Mouse (Mus musculus) fat pad, adult 2 months (tissue): ENCODE results near the gene Cyth3.

ENCODE experiments used
- DNase-seq: peaks from one replicate; pipeline ENCODE4 v3.0.0-alpha.2; 2011; ENCODE audit warnings: low read depth, low spot score; ENCODE audit errors: extremely low read depth

Gene Cyth3

GRCm38 (mm10) chr5:143663074-143663687, 40.9 kb downstream of the Cyth3 start:
- DNase-seq, result no peak

DNA sequence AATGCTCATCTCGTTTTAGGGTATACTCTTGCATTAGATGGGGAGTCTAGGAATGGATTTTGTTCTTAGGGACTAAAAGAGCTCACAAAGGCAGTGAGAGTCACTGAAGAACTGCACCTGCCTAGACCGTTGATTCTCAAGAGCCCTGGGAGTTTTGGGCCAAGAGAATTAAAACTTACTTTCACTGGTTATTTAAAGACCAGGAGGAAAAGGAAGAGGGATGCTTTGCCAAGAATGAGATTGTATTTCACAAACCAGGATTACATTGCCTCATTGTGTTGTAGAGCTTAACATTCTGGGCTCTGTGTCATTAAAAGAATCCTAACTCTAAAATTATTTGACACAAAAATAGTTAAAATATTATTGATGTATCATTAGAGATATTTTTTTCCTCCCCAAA, 43.3 kb downstream of the Cyth3 start:
- DNase-seq, result no peak

- DNase-seq, result no peak
These were observed 43.8 kb downstream of the Cyth3 start for GRCm38 (mm10) chr5:143666015-143666414.

GRCm38 (mm10) chr5:143668884-143669283, 46.6 kb downstream of the Cyth3 start:
- no peak for DNase-seq

DNA sequence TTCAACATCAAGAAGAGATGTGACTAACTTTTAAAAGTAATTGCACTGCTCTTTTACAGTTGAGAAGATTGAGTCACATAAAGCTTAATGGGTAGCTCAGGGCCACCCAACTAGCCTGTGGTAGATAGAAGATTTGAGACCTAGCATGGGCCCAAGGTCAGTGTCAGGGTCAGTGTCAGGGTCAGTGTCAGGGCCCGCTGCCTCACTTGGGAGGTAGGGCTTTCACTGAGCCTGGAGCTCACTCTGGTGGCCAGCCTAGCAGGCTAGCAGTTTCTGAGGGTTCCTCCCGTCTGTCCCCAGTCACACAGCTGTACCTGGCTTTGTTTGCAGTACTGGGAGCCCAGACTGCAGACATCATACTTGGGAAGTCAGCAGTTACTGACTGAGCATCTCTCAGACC, 47.1 kb downstream of the Cyth3 start:
- no peak for DNase-seq

- no peak for DNase-seq
These were observed 47.6 kb downstream of the Cyth3 start for GRCm38 (mm10) chr5:143669839-143670238.

GRCm38 (mm10) chr5:143670740-143671415, 48.6 kb downstream of the Cyth3 start:
- no peak for DNase-seq

DNA sequence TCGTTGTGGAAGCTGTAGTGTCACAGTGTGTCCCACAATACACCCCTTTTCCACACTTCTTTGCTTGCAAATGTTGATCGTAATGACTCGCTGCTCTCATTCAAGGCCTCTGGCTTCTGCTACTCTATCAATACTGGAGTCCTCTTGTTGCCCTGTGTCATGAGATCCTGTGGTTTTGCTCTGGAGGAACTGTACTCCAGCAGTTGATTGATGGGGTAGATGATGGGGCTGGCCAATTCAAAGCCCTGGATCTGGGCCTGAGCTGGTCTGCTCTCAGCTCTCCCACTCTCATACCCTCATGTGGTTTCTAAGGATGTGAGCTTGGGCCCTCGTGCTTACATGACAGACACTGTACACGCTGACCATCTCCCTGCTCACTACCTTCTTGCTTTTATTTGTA, 52.3 kb downstream of the Cyth3 start:
- DNase-seq, result no peak

GRCm38 (mm10) chr5:143676218-143676985, 54.2 kb downstream of the Cyth3 start:
- DNase-seq, result no peak

DNA sequence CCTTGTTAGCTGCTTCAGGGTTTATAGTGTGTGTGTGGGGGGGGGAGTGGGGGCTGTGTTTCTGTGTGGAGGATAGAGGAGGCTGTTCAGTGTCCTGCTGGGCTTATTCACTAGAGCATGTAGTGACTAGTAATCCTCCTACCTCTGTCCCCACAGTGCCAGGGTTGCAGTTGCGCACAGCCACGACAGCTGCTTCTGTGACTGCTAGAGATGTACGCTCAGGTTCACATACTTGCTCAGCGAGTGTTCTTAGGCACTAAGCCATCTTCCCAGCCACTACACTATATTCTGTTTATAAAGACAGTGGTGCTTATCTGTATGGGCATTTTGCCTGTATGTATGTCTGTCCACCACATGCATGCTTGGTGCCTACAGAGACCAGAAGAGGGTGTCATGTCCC, 55.1 kb downstream of the Cyth3 start:
- DNase-seq, result no peak

DNA sequence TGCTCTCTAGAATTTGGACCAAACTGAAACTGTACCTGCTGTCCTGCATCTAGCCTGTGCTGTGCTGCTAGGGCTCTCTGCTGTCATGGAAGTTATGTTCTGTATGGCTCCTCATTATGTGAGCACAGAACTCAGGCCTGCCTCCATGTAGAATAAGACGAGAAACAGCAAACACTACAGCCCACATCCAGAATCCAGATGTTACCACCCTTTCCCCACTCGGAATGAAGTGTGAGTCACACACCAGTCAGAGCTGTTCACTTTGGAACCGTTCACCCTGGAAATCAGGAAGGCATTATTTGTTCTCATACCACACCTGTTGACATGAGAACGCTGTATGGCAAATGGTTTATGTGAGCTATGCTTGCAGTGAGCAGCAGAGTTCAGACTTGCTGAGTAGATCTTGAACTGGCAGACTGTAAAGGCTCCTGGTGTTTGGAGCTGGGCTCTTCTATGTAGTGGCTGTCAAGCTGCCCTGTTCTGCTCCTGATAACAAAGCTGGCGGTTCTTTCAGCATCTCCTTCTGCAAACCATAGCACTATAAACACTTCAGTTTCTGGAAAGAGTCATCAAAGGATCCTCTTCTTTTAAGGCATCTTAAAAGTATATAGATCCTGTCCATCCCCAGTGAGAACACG, 56.5 kb downstream of the Cyth3 start:
- DNase-seq, result no peak

DNA sequence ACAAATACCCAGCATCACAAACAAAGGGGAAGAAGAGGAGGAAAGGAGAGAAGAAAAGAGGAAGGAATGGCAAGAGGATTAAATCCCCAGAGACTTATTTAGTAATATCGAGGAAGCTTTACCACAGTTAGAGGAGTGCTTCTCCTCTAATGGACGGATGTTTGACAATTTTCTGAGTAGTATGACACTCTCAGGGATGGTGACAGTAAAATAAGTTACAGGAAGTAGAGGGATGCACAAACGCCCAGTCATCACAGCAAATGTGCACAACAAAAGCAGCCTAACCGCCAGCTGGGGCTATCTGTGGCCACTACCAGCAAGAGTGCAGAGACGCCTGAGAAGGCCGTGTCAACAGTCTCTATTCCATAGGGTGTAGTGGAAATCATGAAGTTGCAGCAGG, 57.4 kb downstream of the Cyth3 start:
- no peak for DNase-seq

GRCm38 (mm10) chr5:143683696-143684095, 61.4 kb downstream of the Cyth3 start:
- DNase-seq, result no peak

- peak; percentile 58 for DNase-seq
These were observed 62.7 kb downstream of the Cyth3 start for GRCm38 (mm10) chr5:143684911-143685390.

DNA sequence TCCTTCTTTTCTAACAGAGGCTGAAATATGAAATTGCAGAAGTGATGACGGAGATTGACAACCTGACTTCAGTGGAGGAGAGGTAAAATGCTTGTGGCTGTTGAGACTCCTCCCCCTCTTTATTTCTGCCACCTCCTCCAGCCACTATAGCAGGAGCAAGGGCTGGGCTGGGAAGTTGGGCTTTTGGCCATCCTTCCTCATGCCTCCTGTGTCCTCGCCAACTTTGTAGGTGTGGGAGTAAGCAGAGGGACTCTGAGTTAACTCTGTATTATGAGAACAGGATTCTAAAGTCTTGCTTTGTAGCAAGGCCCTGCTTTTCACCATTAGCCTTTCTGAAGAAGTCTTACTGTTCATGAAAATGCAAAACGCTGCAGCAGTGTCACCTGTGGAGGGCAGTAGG, 64.2 kb downstream of the Cyth3 start:
- DNase-seq, result no peak

- DNase-seq, result no peak
These were observed 65.3 kb downstream of the Cyth3 start for GRCm38 (mm10) chr5:143687589-143687988.

DNA sequence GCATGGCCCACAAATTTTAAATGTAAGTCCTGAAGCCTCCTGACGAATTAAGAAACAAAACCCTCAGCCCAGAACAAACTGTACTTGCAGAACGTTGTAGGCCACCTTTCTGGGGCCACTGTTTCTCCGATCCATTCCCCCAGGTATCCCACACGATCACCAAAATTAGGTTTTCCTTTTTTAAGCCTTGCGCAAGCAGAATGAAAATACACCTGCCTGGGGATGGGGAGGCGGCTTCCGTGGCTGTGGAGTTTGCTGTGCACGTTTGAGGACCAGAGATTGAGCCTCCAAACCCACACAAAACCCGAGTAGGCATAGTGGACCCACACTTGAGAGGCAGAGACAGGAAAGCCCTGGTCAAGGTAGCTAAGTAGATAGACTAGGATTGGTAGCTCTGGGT, 68.1 kb downstream of the Cyth3 start:
- no peak for DNase-seq

DNA sequence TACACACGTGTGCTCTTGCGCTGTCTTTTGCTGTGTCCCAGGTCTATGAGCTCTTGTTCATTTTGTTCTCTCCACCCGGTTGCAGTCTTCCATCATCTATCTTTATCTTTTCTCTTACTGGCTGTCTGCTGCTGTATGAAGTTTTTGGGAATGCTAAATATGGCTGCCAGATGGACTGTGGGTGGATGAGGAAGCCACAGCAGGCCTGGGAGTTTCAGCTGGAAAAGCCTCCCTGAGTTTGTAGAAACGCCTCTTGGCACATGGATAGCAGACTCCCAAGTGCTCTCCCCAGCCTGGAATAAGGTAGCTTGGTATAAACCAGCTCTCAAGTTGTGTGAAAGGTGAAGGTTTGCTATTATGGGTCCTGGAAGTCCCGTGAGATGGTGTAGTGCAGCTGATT, 68.7 kb downstream of the Cyth3 start:
- DNase-seq, result no peak

GRCm38 (mm10) chr5:143696323-143696722, 74.1 kb downstream of the Cyth3 start:
- DNase-seq, result no peak

- no peak for DNase-seq
These were observed 76.2 kb downstream of the Cyth3 start for GRCm38 (mm10) chr5:143698454-143698853.

DNA sequence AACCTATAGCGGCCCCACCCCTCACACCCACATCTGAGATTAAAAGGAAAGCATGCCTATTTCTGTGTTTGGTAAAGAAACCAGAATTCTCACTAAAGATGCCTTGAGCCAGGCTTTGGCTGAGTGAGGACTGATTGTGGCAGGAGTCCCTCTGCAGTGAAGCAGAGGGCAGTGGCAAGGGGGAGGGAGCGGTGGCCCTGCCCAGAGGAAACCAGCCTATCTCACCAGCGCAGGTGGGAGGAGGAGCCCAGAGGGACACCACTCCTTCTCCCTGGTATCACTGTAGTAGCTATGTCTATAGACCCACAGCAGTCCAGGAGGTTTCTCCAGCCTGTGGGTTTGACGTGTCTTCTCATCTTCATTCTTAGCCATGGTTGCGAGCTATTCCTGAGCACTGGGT, 78.0 kb downstream of the Cyth3 start:
- DNase-seq, result no peak

DNA sequence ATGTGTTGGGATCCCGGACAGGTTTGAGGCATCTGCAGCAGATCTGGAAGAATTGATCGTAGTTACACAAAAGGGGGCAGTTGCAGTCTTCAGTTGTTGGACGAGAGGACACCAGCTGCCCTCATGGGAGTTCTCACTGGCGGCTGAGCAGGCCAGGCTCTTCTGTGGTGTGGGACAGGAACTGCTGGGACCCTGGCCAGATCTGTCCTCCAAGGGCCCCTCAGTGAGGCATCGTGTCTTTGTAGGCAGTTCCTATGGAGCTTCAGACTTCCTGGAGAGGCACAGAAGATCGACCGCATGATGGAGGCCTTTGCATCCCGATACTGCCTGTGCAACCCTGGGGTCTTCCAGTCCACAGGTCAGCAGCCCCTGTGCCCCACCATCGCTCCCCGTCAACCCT, 78.8 kb downstream of the Cyth3 start:
- DNase-seq, result no peak
